Mouse (Mus musculus) adrenal gland, postnatal 36 days (tissue): ENCODE results near the gene Rbm6. TPM values are rescaled to one million over a fixed set of nuclear protein-coding genes. Genes with fewer than 3 reads are reported as not detected.

Experiments
- DNase-seq, 2 experiments: peaks; one replicate each; pipeline ENCODE4 v3.0.0; 2021; ENCODE audit warnings: mixed read lengths in 1 of 2
- total RNA-seq, 2 experiments: library from RNA; stranded (reverse); gene quantifications; 2 replicates each; pipeline ENCODE4 v1.2.3; 2021

Gene Rbm6
- total RNA-seq, 2 experiments from 2014 or later = 45.6 to 55.8 TPM

DNA sequence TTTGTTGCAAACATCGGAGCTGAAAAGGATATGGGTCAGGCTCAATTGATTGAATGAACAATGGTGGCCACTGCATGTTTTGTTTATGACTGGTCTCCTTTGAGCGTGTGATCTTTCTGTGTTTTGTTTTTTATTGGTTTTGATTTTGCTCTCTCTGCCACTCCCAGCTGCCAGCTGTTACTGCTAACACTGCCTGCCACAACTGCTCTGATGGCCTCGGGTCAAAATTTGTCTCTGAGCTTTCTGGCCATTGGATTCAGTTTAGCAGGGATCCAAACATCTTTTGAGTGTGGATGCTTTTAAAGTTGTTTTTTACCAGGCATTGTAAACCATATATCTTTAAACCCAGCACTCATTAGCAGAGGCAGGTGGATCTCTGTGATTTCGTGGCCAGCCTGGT lies 7.4 kb upstream of the Rbm6 start:
- no peak for DNase-seq

GRCm38 (mm10) chr9:107872350-107873098 lies 513 bp downstream of the Rbm6 start:
- peak; percentile 96 for DNase-seq

GRCm38 (mm10) chr9:107866081-107866480 lies 7.0 kb downstream of the Rbm6 start:
- DNase-seq = no peak

- no peak for DNase-seq
Observed at GRCm38 (mm10) chr9:107864493-107864892, 8.5 kb downstream of the Rbm6 start.

- no peak for DNase-seq
Observed at GRCm38 (mm10) chr9:107858343-107858742, 14.7 kb downstream of the Rbm6 start.

- no peak for DNase-seq
Observed at GRCm38 (mm10) chr9:107848922-107849321, 24.1 kb downstream of the Rbm6 start.

DNA sequence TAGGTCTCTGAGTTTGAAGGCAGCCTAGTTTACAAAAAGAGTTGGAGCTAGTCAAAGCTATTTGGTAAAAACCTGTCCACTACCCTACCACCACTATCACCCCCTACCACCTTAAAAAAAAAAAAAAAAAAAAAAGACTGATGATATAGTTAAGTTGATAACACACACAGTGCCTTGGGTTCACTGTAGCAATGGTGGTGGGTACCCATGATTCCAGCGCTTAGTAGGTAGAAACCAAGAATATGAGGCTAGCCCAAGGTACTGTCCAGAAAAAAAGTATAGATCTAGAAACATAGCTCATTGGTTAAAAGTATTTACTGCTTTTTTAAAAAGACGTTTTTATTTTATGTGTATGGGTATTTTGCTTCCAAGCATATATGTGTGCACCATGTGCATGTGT lies 30.3 kb downstream of the Rbm6 start:
- DNase-seq = no peak

GRCm38 (mm10) chr9:107838869-107839268 lies 34.2 kb downstream of the Rbm6 start:
- no peak for DNase-seq

- DNase-seq = peak in 1 of 2 experiments; percentile 1
Observed at GRCm38 (mm10) chr9:107833826-107834225, 39.2 kb downstream of the Rbm6 start.

- DNase-seq = no peak
Observed at GRCm38 (mm10) chr9:107831765-107832164, 41.3 kb downstream of the Rbm6 start.

DNA sequence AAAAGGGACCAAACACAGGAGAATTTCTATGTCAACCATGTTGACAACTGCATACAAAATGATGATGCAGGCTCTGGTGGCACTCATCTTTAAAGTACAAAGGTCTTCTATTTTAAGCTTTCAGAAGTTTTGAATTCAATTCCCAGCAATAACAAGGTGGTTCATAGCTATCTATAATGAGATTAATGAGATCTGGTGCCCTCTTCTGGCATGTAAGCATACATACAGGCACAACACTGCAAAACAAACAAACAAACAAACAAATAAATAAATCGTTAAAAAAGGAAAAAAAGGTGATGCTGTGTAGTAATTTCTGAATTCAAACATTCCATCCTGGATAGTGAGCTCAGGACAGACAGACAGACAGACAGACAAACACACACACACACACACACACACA lies 60.9 kb downstream of the Rbm6 start:
- no peak for DNase-seq

- no peak for DNase-seq
Observed at GRCm38 (mm10) chr9:107810985-107811384, 62.1 kb downstream of the Rbm6 start.

DNA sequence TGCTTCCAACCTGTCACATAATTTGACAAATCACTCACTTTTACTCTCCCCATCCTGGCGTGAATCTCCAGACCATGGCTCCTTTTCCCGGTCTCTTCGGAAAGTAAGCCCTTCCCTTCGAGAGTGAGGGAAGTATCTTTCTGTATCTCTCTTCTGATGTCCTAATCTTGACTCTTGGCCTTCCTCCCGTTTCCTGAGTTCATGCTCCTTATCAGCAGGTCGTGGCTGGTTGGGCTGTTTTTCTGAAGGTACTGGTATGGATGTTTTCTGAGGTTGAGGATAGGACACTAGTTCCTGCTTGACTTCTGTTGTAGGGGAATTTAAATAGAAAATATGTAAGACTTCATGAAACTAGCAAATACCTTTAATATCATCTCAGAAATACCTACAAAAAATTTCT lies 81.3 kb downstream of the Rbm6 start:
- DNase-seq = no peak

- DNase-seq = no peak
Observed at GRCm38 (mm10) chr9:107782536-107783203, 90.4 kb downstream of the Rbm6 start.

- DNase-seq = no peak
Observed at GRCm38 (mm10) chr9:107776809-107777208, 96.2 kb downstream of the Rbm6 start.

GRCm38 (mm10) chr9:107774411-107774810 lies 98.6 kb downstream of the Rbm6 start:
- no peak for DNase-seq

DNA sequence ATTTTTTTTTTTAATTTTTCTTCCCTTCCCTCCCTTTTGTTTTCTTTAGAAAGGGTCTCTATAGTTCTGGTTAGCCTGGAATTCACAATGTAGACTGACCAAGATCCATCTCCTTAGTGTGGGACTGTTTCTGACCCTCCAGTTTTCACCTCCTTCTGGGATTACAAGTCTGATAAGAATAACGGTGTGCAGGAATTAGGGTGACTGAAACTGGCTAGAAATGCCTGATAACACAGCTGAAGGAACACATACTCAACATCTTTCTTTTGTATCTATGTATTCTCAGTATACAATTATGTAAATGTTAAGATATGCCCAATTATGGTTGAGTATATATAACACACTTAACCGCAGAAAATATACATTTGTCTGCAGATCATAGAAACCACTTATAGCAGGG lies 101.3 kb downstream of the Rbm6 start:
- DNase-seq = no peak

- DNase-seq = peak; percentile 95 to 96
Observed at GRCm38 (mm10) chr9:107770374-107771290, 102.4 kb downstream of the Rbm6 start, which contains the start of gene Rbm5. Rbm5 (minus strand) TSS chr9:107770996.

DNA sequence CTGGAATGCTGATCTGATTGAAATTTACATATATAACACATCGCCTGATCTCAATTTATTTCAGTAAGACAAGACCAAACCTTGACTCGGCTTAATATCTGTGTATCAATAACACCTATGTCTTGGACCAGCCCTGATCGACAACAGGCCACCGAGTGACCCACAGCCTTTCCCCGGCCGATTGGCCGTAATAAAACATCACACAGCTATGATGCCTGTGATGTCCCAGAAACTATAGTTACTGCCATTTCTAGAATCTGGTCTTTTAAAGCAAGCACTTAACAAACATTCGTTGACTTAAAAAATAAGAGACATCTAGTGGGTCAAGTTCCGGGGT lies 103.0 kb downstream of the Rbm6 start:
- peak in 1 of 2 experiments; percentile 10 for DNase-seq

- no peak for DNase-seq
Observed at GRCm38 (mm10) chr9:107769445-107770000, 103.5 kb downstream of the Rbm6 start.

DNA sequence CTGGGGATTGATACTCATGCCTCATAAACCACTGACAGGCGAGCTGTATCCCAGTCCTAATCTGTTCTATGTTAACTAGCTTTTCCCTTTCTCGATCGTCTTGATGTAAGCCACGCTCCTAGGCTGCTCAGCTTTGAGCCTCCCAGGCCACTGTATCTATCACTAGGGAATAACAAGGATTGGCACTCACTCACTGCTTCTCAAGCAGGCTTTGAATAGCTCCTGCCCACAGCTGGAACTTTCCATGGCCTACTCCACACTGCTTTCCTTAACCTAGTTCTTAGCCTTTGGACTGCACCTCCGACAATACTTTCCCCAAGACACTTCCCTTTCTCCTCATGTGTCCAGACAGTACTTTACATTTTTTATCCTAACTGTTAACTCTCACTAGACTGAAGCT lies 104.2 kb downstream of the Rbm6 start:
- DNase-seq = no peak

- no peak for DNase-seq
Observed at GRCm38 (mm10) chr9:107759593-107759992, 113.4 kb downstream of the Rbm6 start.
